ENCODE assay signal across 7 mouse cellular contexts in genomic region chr5:113132635-113133041, GRCm38 (mm10). TPM values are rescaled to one million over a fixed set of nuclear protein-coding genes. Genes with fewer than 3 reads are reported as not detected.
A peak's percentile ranks its signal among the peaks of the same experiment; 100 is the strongest.
DNase-seq lines count a peak whose midpoint lies in the region; ATAC-seq and TF ChIP-seq lines count a peak whose summit lies in the region.

No protein-coding gene starts in this region.

- ATAC-seq in embryonic facial prominence, embryonic 12.5 days (ENCODE audit: insufficient number of reproducible peaks, insufficient read depth, low FRiP score, low TSS enrichment): no peak
- no peak for ATAC-seq in heart, embryonic 11.5 days (replicated peaks; ENCODE audit: insufficient number of reproducible peaks, low FRiP score, low TSS enrichment)
- no peak for ATAC-seq in stomach, postnatal 0 days (ENCODE audit: low FRiP score, low TSS enrichment)

- H3K4me3 ChIP-seq in embryonic facial prominence, embryonic 12.5 days: no peak overlapping the region
- H3K4me3 ChIP-seq in heart, embryonic 11.5 days (ENCODE audit: low read depth, low read length): no peak overlapping the region
- H3K4me3 ChIP-seq in stomach, postnatal 0 days (ENCODE audit: low read depth, low read length): no peak overlapping the region

- TF ChIP-seq EP300 in stomach, postnatal 0 days (optimal IDR thresholded peaks at IDR 0.05): no peak

- H3K9me3 ChIP-seq in embryonic facial prominence, embryonic 12.5 days: no peaks in the 10 kb centered on the region
- no peaks in the 10 kb centered on the region for H3K9me3 ChIP-seq in heart, embryonic 11.5 days (replicated peaks; ENCODE audit: control insufficient read depth, low read length)
- no peaks in the 10 kb centered on the region for H3K9me3 ChIP-seq in stomach, postnatal 0 days (ENCODE audit: control insufficient read depth, low read length)

- H3K36me3 ChIP-seq in embryonic facial prominence, embryonic 12.5 days: no peaks in the 10 kb centered on the region
- H3K36me3 ChIP-seq in heart, embryonic 11.5 days (ENCODE audit: control insufficient read depth, insufficient read depth, low read length): no peaks in the 10 kb centered on the region
- H3K36me3 ChIP-seq in stomach, postnatal 0 days (ENCODE audit: control insufficient read depth, insufficient read depth, low read length): no peaks in the 10 kb centered on the region

- peak; percentile 49 for DNase-seq in kidney, adult 9 months
- DNase-seq in lung, postnatal 10 days: peak; percentile 66
- peak; percentile 31 for DNase-seq in stomach, postnatal 0 days (ENCODE audit: low spot score)
- no peak for DNase-seq in right cerebral cortex, adult 18-20 months
- no peak for DNase-seq in cerebellum, adult 11 months

- no peak overlapping the region for H3K9ac ChIP-seq in embryonic facial prominence, embryonic 12.5 days
- peak overlapping the region; percentile 64 for H3K9ac ChIP-seq in heart, embryonic 11.5 days (ENCODE audit: low read depth, low read length)
- 0 out of 2 replicates have a peak overlapping the region, but pooled peaks have one; percentile 35 for H3K9ac ChIP-seq in stomach, postnatal 0 days (ENCODE audit: low read length)

- 34% methylated on average over 13 of the region's 13 CpGs for WGBS in embryonic facial prominence, embryonic 12.5 days
- 49% methylated on average over 13 of the region's 13 CpGs for WGBS in heart, embryonic 11.5 days (ENCODE audit: insufficient replicate concordance)
- WGBS in stomach, postnatal 0 days: 43% methylated on average over 13 of the region's 13 CpGs

- H3K27ac ChIP-seq in embryonic facial prominence, embryonic 12.5 days: peak overlapping the region; percentile 86
- H3K27ac ChIP-seq in heart, embryonic 11.5 days (ENCODE audit: low read depth, low read length): peak overlapping the region; percentile 97
- H3K27ac ChIP-seq in stomach, postnatal 0 days (replicated peaks): peak overlapping the region; percentile 91

- peaks cover 15% of the 10 kb centered on the region for H3K27me3 ChIP-seq in embryonic facial prominence, embryonic 12.5 days
- no peaks in the 10 kb centered on the region for H3K27me3 ChIP-seq in heart, embryonic 11.5 days (ENCODE audit: control insufficient read depth, insufficient read depth, low read length)
- no peaks in the 10 kb centered on the region for H3K27me3 ChIP-seq in stomach, postnatal 0 days (ENCODE audit: control insufficient read depth, insufficient read depth, low read length)

- TF ChIP-seq CTCF in stomach, postnatal 0 days (IDR thresholded peaks at IDR 0.05; ENCODE audit: low read depth): no peak

- H3K4me2 ChIP-seq in embryonic facial prominence, embryonic 12.5 days (replicated peaks): no peak overlapping the region
- peak overlapping the region; percentile 29 for H3K4me2 ChIP-seq in heart, embryonic 11.5 days
- H3K4me2 ChIP-seq in stomach, postnatal 0 days (replicated peaks; ENCODE audit: low read depth): no peak overlapping the region

- H3K4me1 ChIP-seq in embryonic facial prominence, embryonic 12.5 days: peaks cover 25% of the 10 kb centered on the region
- H3K4me1 ChIP-seq in heart, embryonic 11.5 days (ENCODE audit: control insufficient read depth, insufficient read depth, low read length): peaks cover 58% of the 10 kb centered on the region
- no peaks in the 10 kb centered on the region for H3K4me1 ChIP-seq in stomach, postnatal 0 days (replicated peaks; ENCODE audit: control insufficient read depth, insufficient read depth)

RNA-seq across cellular contexts. Expression of gene Crybb3, which starts 51.3 kb away (rescaled TPM):
- 34.0 and 84.1 TPM in 2 replicates for polyA plus RNA-seq in embryonic facial prominence, embryonic 12.5 days (2016; fragmentation: Nextera tagmentation; extraction: Ambion mirVana)
- polyA plus RNA-seq in heart, embryonic 11.5 days (2014; fragmentation: Nextera tagmentation; extraction: Ambion mirVana): 0.56 and 0.77 TPM in 2 replicates
- polyA plus RNA-seq in stomach, postnatal 0 days (2015; fragmentation: Nextera tagmentation; extraction: Ambion mirVana): 0.52 and 0.64 TPM in 2 replicates

Comparison
In these comparisons a context has a peak if more than half of its experiments do, and no peak if none do; other contexts are left out.
1. DNase-seq: peak in kidney, adult 9 months (single experiment), lung, postnatal 10 days (single experiment) and stomach, postnatal 0 days (single experiment); none in right cerebral cortex, adult 18-20 months (single experiment) and cerebellum, adult 11 months (single experiment).
2. RNA of gene Crybb3, which starts 51.3 kb away (polyA plus RNA-seq): 34.0 to 84.1 TPM in embryonic facial prominence, embryonic 12.5 days; 0.56 to 0.77 TPM in heart, embryonic 11.5 days and 0.52 to 0.64 TPM in stomach, postnatal 0 days; every median in the first group is over 10 times any median in the second.
3. Peak in every context shown above with its lines, with median percentiles within 50 percentile points of each other: H3K27ac ChIP-seq.